Mouse (Mus musculus): ENCODE measurements around the gene Ttc28.

DNA sequence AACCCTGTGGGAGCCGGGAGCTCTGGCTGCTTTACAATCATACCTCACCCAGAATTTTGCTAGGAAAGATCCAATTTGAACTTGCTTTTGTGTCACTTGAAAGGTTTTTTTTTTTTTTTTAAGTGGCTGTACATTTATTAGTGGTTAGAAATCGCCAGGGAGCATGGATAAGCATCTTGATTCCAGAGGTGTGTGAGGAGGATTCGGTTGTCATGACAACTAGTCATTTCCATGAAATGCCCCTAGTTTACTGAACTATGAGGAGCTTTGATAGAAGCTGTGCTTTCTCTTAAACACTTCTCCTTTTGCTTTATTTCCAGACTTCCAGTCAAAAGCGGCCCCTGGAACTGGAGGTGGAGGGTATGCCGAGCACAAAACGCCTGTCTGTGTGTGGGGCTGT lies 6.4 kb upstream of the Ttc28 start:
- no peak for TF ChIP-seq ZMIZ1 (IDR thresholded peaks at IDR 0.05; ENCODE audit: low read depth, low read length)
- no peak for TF ChIP-seq POLR2A (IDR thresholded peaks at IDR 0.05; ENCODE audit: low read depth, low read length)
- no peak for TF ChIP-seq CTCF (conservative IDR thresholded peaks at IDR 0.05 in 1 of 2, IDR thresholded peaks at IDR 0.05 in 1 of 2; ENCODE audit: low read depth in 2 of 2, low read length in 2 of 2)
- no peak for TF ChIP-seq IRF4 (IDR thresholded peaks at IDR 0.05; ENCODE audit: low read depth, low read length)
- no peak for TF ChIP-seq ZNF384 (IDR thresholded peaks at IDR 0.05; ENCODE audit: low read depth, low read length)
- TF ChIP-seq SMC3 (IDR thresholded peaks at IDR 0.05; ENCODE audit: low read depth, low read length), result no peak
- TF ChIP-seq MEF2A (IDR thresholded peaks at IDR 0.05; ENCODE audit: borderline replicate concordance, low read depth, low read length), result no peak
- TF ChIP-seq EP300 (IDR thresholded peaks at IDR 0.05; ENCODE audit: low read length), result no peak
- no peak for TF ChIP-seq MAFK (IDR thresholded peaks at IDR 0.05; ENCODE audit: insufficient replicate concordance, low read length)
- no peak for TF ChIP-seq GABPA (IDR thresholded peaks at IDR 0.05; ENCODE audit: insufficient replicate concordance, low read depth, low read length)
- TF ChIP-seq USF1 (IDR thresholded peaks at IDR 0.05; ENCODE audit: low read depth, low read length), result no peak
- no peak for TF ChIP-seq MAX (IDR thresholded peaks at IDR 0.05; ENCODE audit: low read length)
- TF ChIP-seq TCF12 (IDR thresholded peaks at IDR 0.05; ENCODE audit: low read depth, low read length), result no peak
- no peak for TF ChIP-seq MXI1 (IDR thresholded peaks at IDR 0.05; ENCODE audit: low read depth, low read length)

Measured in CH12.LX (cell line).